Mouse (Mus musculus) neural tube, embryonic 15.5 days (tissue): Measurements from ENCODE around the gene Cdk6. TPM values are rescaled to one million over a fixed set of nuclear protein-coding genes. Genes with fewer than 3 reads are reported as not detected.

Source experiments
- ATAC-seq: fragments of 200-750 bp; cut with Nextera tagmentation; 2 replicates; pipeline ENCODE4 v1.8.0; 2017; ENCODE audit warnings: mild to moderate bottlenecking, moderate TSS enrichment, moderate library complexity; ENCODE audit not compliant: low FRiP score
- H3K27ac ChIP-seq: fragments of 300-500 bp; sonication (generic); replicated peaks from 2 replicates; pipeline ENCODE4 v1.5.1; 2015; ENCODE audit warnings: mild to moderate bottlenecking, inconsistent platforms
- H3K27me3 ChIP-seq: fragments of 300-500 bp; sonication (generic); replicated peaks from 2 replicates; pipeline ENCODE4 v1.6.1; 2015; ENCODE audit warnings: inconsistent platforms
- H3K36me3 ChIP-seq: fragments of 300-500 bp; sonication (generic); 2 replicates; pipeline ENCODE4 v1.6.1; 2015; ENCODE audit warnings: inconsistent platforms
- H3K4me1 ChIP-seq: fragments of 300-500 bp; sonication (generic); 2 replicates; pipeline ENCODE4 v1.6.1; 2015; ENCODE audit warnings: inconsistent platforms
- H3K4me2 ChIP-seq: fragments of 300-500 bp; sonication (generic); 2 replicates; pipeline ENCODE4 v1.6.1; 2015; ENCODE audit warnings: inconsistent platforms, mild to moderate bottlenecking, moderate library complexity
- H3K4me3 ChIP-seq: fragments of 300-500 bp; sonication (generic); replicated peaks from 2 replicates; pipeline ENCODE4 v1.5.1; 2015; ENCODE audit warnings: mild to moderate bottlenecking, inconsistent platforms
- H3K9ac ChIP-seq: fragments of 300-500 bp; sonication (generic); replicated peaks from 2 replicates; pipeline ENCODE4 v1.6.1; 2015; ENCODE audit warnings: mild to moderate bottlenecking, inconsistent platforms
- H3K9me3 ChIP-seq: fragments of 300-500 bp; sonication (generic); replicated peaks from 2 replicates; pipeline ENCODE4 v1.6.1; 2016; ENCODE audit warnings: inconsistent platforms
- WGBS: fragments of 180-500 bp; shearing (Covaris S2); methylation state at CpG from one replicate; pipeline ENCODE4 v1.1.7; 2015; ENCODE audit warnings: mixed read lengths; 5-methylcytosine and 5-hydroxymethylcytosine counted together
- polyA plus RNA-seq: library from polyadenylated mRNA; unstranded; fragments of >200 nt; fragmentation: Nextera tagmentation; extraction: Ambion mirVana; gene quantifications from 2 replicates; pipeline ENCODE4 v1.2.1, GENCODE M21; 2015

Gene Cdk6
- polyA plus RNA-seq, 1 experiment from 2014 or later: 13.3 TPM

GRCm38 (mm10) chr5:3363036-3363983 lies 22.0 kb downstream of the Cdk6 start:
- Histone ChIP-seq H3K36me3 (no peaks in the 10 kb centered on the region), H3K9ac (no peak overlapping the region), H3K27me3 (no peaks in the 10 kb centered on the region), H3K4me1 (no peaks in the 10 kb centered on the region), H3K27ac (no peak overlapping the region), H3K9me3 (no peaks in the 10 kb centered on the region), H3K4me3 (no peak overlapping the region), H3K4me2 (no peak overlapping the region)
- WGBS: 72% methylated on average over 15 of the region's 15 CpGs
- ATAC-seq: no peak

- H3K4me1 ChIP-seq: no peaks in the 10 kb centered on the region
- no peak overlapping the region for H3K4me3 ChIP-seq
- no peaks in the 10 kb centered on the region for H3K36me3 ChIP-seq
- H3K4me2 ChIP-seq: no peak overlapping the region
- no peak overlapping the region for H3K9ac ChIP-seq
- H3K27ac ChIP-seq: no peak overlapping the region
- no peak for ATAC-seq
- H3K27me3 ChIP-seq: no peaks in the 10 kb centered on the region
- no peaks in the 10 kb centered on the region for H3K9me3 ChIP-seq
- 93% methylated on average over 4 of the region's 4 CpGs for WGBS
Measured at GRCm38 (mm10) chr5:3367045-3367444, 25.8 kb downstream of the Cdk6 start.

- Histone ChIP-seq H3K4me3 (no peak overlapping the region), H3K27me3 (no peaks in the 10 kb centered on the region), H3K4me1 (no peaks in the 10 kb centered on the region), H3K4me2 (no peak overlapping the region), H3K36me3 (no peaks in the 10 kb centered on the region), H3K9me3 (no peaks in the 10 kb centered on the region), H3K27ac (no peak overlapping the region), H3K9ac (no peak overlapping the region)
- 80% methylated on average over 6 of the region's 6 CpGs for WGBS
- no peak for ATAC-seq
Measured at GRCm38 (mm10) chr5:3369317-3369716, 28.0 kb downstream of the Cdk6 start.

- no peak for ATAC-seq
- 93% methylated on average over 2 of the region's 2 CpGs for WGBS
- H3K4me1 ChIP-seq: no peaks in the 10 kb centered on the region
- no peak overlapping the region for H3K4me2 ChIP-seq
- H3K4me3 ChIP-seq: no peak overlapping the region
- no peak overlapping the region for H3K27ac ChIP-seq
- H3K27me3 ChIP-seq: no peaks in the 10 kb centered on the region
- H3K9me3 ChIP-seq: no peaks in the 10 kb centered on the region
- no peak overlapping the region for H3K9ac ChIP-seq
- H3K36me3 ChIP-seq: no peaks in the 10 kb centered on the region
Measured at GRCm38 (mm10) chr5:3371212-3371611, 29.9 kb downstream of the Cdk6 start.

GRCm38 (mm10) chr5:3373170-3373569 lies 31.9 kb downstream of the Cdk6 start:
- no peak for ATAC-seq
- no peak overlapping the region for H3K4me2 ChIP-seq
- no peaks in the 10 kb centered on the region for H3K9me3 ChIP-seq
- no peak overlapping the region for H3K9ac ChIP-seq
- no peak overlapping the region for H3K27ac ChIP-seq
- H3K4me1 ChIP-seq: no peaks in the 10 kb centered on the region
- WGBS: 90% methylated on average over 10 of the region's 10 CpGs
- no peaks in the 10 kb centered on the region for H3K27me3 ChIP-seq
- no peaks in the 10 kb centered on the region for H3K36me3 ChIP-seq
- H3K4me3 ChIP-seq: no peak overlapping the region

- Histone ChIP-seq H3K4me2 (no peak overlapping the region), H3K27me3 (no peaks in the 10 kb centered on the region), H3K27ac (no peak overlapping the region), H3K4me1 (no peaks in the 10 kb centered on the region), H3K9me3 (no peaks in the 10 kb centered on the region), H3K36me3 (no peaks in the 10 kb centered on the region), H3K4me3 (no peak overlapping the region), H3K9ac (no peak overlapping the region)
- no peak for ATAC-seq
- WGBS: 92% methylated on average over 10 of the region's 10 CpGs
Measured at GRCm38 (mm10) chr5:3374763-3375162, 33.5 kb downstream of the Cdk6 start.

GRCm38 (mm10) chr5:3376167-3376566 lies 34.9 kb downstream of the Cdk6 start:
- no peaks in the 10 kb centered on the region for H3K9me3 ChIP-seq
- H3K36me3 ChIP-seq: no peaks in the 10 kb centered on the region
- 88% methylated on average over 2 of the region's 2 CpGs for WGBS
- no peak overlapping the region for H3K4me2 ChIP-seq
- ATAC-seq: no peak
- H3K9ac ChIP-seq: no peak overlapping the region
- H3K4me1 ChIP-seq: no peaks in the 10 kb centered on the region
- H3K27me3 ChIP-seq: no peaks in the 10 kb centered on the region
- H3K4me3 ChIP-seq: no peak overlapping the region
- H3K27ac ChIP-seq: no peak overlapping the region

GRCm38 (mm10) chr5:3379252-3379651 lies 38.0 kb downstream of the Cdk6 start:
- no peaks in the 10 kb centered on the region for H3K27me3 ChIP-seq
- H3K4me2 ChIP-seq: no peak overlapping the region
- no peak overlapping the region for H3K4me3 ChIP-seq
- no peaks in the 10 kb centered on the region for H3K9me3 ChIP-seq
- no peak for ATAC-seq
- WGBS: 89% methylated on average over 4 of the region's 4 CpGs
- no peak overlapping the region for H3K27ac ChIP-seq
- no peaks in the 10 kb centered on the region for H3K36me3 ChIP-seq
- no peaks in the 10 kb centered on the region for H3K4me1 ChIP-seq
- H3K9ac ChIP-seq: no peak overlapping the region

GRCm38 (mm10) chr5:3380692-3381233 lies 39.5 kb downstream of the Cdk6 start:
- Histone ChIP-seq H3K4me3 (no peak overlapping the region), H3K36me3 (no peaks in the 10 kb centered on the region), H3K27me3 (no peaks in the 10 kb centered on the region), H3K4me2 (no peak overlapping the region), H3K9me3 (no peaks in the 10 kb centered on the region), H3K9ac (no peak overlapping the region), H3K4me1 (no peaks in the 10 kb centered on the region), H3K27ac (no peak overlapping the region)
- 93% methylated on average over 9 of the region's 9 CpGs for WGBS
- no peak for ATAC-seq

GRCm38 (mm10) chr5:3381795-3382194 lies 40.5 kb downstream of the Cdk6 start:
- Histone ChIP-seq H3K36me3 (no peaks in the 10 kb centered on the region), H3K4me2 (no peak overlapping the region), H3K9ac (no peak overlapping the region), H3K4me1 (no peaks in the 10 kb centered on the region), H3K9me3 (no peaks in the 10 kb centered on the region), H3K4me3 (no peak overlapping the region), H3K27ac (no peak overlapping the region), H3K27me3 (no peaks in the 10 kb centered on the region)
- 93% methylated on average over 8 of the region's 8 CpGs for WGBS
- no peak for ATAC-seq

GRCm38 (mm10) chr5:3382343-3383040 lies 41.2 kb downstream of the Cdk6 start:
- H3K27ac ChIP-seq: no peak overlapping the region
- no peaks in the 10 kb centered on the region for H3K9me3 ChIP-seq
- no peak overlapping the region for H3K4me2 ChIP-seq
- ATAC-seq: no peak
- H3K27me3 ChIP-seq: no peaks in the 10 kb centered on the region
- H3K4me3 ChIP-seq: no peak overlapping the region
- H3K4me1 ChIP-seq: no peaks in the 10 kb centered on the region
- WGBS: 79% methylated on average over 13 of the region's 13 CpGs
- no peak overlapping the region for H3K9ac ChIP-seq
- no peaks in the 10 kb centered on the region for H3K36me3 ChIP-seq

GRCm38 (mm10) chr5:3383547-3383946 lies 42.3 kb downstream of the Cdk6 start:
- Histone ChIP-seq H3K9me3 (no peaks in the 10 kb centered on the region), H3K27ac (no peak overlapping the region), H3K4me1 (no peaks in the 10 kb centered on the region), H3K9ac (no peak overlapping the region), H3K36me3 (no peaks in the 10 kb centered on the region), H3K4me2 (no peak overlapping the region), H3K4me3 (no peak overlapping the region), H3K27me3 (no peaks in the 10 kb centered on the region)
- 62% methylated on average over 3 of the region's 3 CpGs for WGBS
- ATAC-seq: no peak
